Mouse (Mus musculus): Measurements from ENCODE around the gene Prkab2. TPM values are rescaled to one million over a fixed set of nuclear protein-coding genes. Genes with fewer than 3 reads are reported as not detected.

The Prkab2 gene
- total RNA-seq (2023) = 10 to 100 TPM in 1 of 2 experiments, 1 to 10 TPM in 1; 6.2 to 10.4 TPM

DNA sequence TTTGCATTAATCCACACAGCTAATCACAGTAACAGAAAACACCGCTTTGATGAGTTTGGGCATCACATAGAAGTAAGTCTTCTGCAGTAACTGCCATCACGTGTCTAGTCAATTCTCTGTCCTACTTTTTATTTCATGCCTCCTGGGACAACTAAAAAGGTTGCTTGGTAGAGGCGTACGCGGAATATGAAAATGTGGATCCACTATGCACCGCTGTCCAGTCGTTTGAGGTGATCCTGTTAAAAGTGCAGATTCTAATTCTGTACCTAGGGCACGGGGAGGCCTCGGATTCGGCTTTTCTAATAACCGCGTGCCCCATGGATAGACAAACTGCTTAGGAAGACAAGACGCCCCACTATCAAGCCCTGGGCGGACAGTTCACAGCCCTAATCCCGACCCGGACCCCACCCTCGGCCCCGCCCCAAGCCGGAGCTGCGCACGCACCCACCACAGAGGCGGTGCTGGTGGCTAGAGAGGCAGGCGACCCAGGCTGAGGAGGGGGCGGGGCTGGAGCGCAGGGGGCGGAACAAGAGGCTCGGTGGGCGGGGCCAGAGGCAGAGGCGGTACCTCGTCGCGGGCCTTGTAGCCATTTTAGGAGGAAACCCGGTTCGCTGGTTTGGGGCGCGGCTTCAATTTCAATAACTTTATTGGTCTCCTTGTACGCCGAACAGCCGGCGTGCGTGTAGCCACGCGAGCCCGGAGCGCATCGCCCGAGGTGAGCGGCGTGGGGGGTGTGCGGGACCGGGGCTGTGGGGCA is at the start of gene Prkab2:
Prkab2 (plus strand) TSS at position 539 of the 757 bp plus-strand sequence.

DNA sequence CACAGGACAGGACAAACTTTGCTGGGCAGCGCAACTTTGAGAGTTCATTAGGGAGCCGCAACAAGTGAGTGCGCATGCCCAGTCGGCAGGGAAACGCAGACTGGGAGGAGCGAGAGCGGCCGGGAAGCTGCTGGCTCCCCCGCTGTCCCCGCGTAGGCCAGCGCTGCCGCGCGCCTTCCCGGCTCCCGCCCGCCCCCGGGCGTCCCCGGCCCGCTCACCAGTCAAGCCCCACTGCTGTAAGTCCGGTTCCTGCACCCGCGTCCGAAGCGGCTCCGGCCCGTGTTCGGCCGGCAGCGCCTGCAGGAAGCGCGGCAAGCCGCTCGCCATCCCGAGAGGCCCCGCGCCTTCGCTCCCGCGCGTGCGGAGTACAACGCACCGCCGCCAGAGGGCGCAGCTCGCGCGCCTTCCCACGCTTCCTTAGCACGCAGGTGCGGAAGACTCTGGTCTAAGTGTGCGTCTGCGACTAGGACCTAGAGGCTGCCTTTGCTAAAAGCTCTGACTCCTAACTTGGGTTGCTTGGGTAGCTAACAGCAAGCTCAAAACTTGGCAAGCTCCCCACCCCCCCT is 48.1 kb upstream of the Prkab2 start, which contains the start of gene Chd1l:
Chd1l (minus strand) TSS at position 359 of the 566 bp plus-strand sequence.

DNA sequence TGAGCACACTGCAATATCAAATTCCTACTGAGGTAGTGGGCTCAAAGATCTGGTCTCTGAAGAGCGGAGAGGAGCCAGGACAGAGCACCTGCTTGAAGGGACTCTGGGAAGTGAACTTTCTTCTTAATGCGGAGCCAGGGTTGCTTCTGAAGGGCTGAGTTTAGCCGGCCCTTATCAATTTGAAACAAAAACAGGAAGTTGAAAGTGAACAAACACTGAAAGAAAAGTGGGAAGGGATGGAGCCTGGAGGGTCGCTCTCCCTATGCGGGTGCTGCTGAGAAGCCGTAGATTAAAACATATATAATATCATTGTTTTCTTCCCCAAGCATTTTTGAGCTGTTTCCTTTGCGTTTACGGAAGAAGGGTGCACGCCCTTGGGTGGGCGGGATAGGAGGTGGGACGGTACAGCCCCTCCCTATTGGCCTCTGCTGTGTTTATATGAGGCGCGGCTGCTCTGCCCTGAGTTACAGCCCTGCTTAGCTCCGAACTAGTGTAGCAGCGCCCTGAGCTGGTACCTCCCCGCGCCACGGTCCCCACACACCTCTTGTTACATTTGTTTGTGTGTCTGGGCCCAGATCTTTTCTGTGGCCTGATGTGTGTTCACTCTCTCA is 29.5 kb upstream of the Prkab2 start, which contains the start of gene Fmo5:
Fmo5 (plus strand) TSS at position 414 of the 611 bp plus-strand sequence.

DNA sequence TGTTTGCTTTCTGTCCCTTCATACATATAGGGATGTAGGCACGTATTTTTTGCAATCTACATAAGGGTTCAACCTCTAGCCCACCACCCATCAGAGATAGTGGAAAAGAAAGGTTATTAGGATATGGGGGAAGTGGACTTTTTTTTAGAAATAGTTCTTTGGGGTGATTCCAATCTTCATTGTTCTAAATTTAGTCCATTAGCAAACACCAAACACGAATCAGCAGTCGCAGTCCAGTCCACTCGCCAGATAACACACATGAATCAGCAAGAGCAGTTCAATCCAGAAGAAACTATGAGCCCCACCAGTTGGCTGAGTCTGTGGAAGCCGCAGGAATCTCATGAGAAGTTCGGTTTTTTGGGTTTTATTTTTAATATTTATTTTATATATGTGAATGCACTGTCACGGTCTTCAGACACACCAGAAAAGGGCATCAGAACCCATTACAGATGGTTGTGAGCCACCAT is 16.7 kb downstream of the Prkab2 start, which contains the start of gene Gm17651:
Gm17651 (minus strand) TSS at position 51 of the 467 bp plus-strand sequence.

Other genes with a start within 250 kb of the Prkab2 start
- gene Olfr1402, start 236.2 kb upstream of the Prkab2 start, total RNA-seq (2023) = not detected
- 10 to 100 TPM; 37.5 to 44.8 TPM for gene Chd1l, start 48.0 kb upstream of the Prkab2 start, total RNA-seq (2023)
- gene Fmo5, start 29.4 kb upstream of the Prkab2 start, total RNA-seq (2023) = 10 to 100 TPM; 10.9 to 12.2 TPM
- not detected for gene Gm17651, start 16.5 kb downstream of the Prkab2 start, total RNA-seq (2023)
- 10 to 100 TPM; 27.6 to 29.4 TPM for gene Pde4dip, start 230.5 kb downstream of the Prkab2 start, total RNA-seq (2023)
- 10 to 100 TPM; 73.6 to 74.9 TPM for gene Sec22b, start 243.0 kb downstream of the Prkab2 start, total RNA-seq (2023)

All from T-cell, adult 66 days (primary cell).